Mouse (Mus musculus) ES-Bruce4 (cell line): ENCODE measurements at regions not wholly inside any gene's neighbourhood (a gene's known extent, or its start where the extent isn't known, plus 50 kb on each side); places are given as distances from the start of the nearest gene placed in this dataset.

Experiments used
- H3K27ac ChIP-seq: 2 replicates; pipeline ENCODE4 v1.5.1; 2012; ENCODE audit warnings: low read length, inconsistent platforms; ENCODE audit not compliant: insufficient read depth
- H3K27me3 ChIP-seq: 2 replicates; pipeline ENCODE4 v1.6.1; 2012; ENCODE audit warnings: mild to moderate bottlenecking, low read length, inconsistent platforms; ENCODE audit not compliant: control insufficient read depth, poor library complexity, insufficient read depth, severe bottlenecking
- H3K36me3 ChIP-seq: 2 replicates; pipeline ENCODE4 v1.6.1; 2012; ENCODE audit warnings: inconsistent platforms, mild to moderate bottlenecking, low read length, moderate library complexity; ENCODE audit not compliant: control insufficient read depth, poor library complexity, insufficient read depth, severe bottlenecking
- H3K4me1 ChIP-seq: one replicate; pipeline ENCODE4 v1.8.1; 2011; ENCODE audit warnings: low read length; ENCODE audit not compliant: control insufficient read depth, insufficient read depth
- H3K4me3 ChIP-seq: 2 replicates; pipeline ENCODE4 v1.5.1; 2011; ENCODE audit warnings: low read depth, mild to moderate bottlenecking, low read length
- H3K9ac ChIP-seq: 2 replicates; pipeline ENCODE4 v1.6.1; 2012; ENCODE audit warnings: low read depth, mild to moderate bottlenecking, inconsistent platforms; ENCODE audit not compliant: poor library complexity, severe bottlenecking
- H3K9me3 ChIP-seq: replicated peaks from 2 replicates; pipeline ENCODE4 v1.6.1; 2012; ENCODE audit warnings: mild to moderate bottlenecking, low read length, inconsistent platforms; ENCODE audit not compliant: control insufficient read depth, poor library complexity, insufficient read depth, severe bottlenecking
- CTCF ChIP-seq: IDR thresholded peaks from one replicate; pipeline ENCODE4 v1.8.1; 2011; ENCODE audit warnings: low read depth, low read length
- EP300 ChIP-seq: IDR thresholded peaks from 2 replicates; pipeline ENCODE4 v1.6.1; 2011; ENCODE audit warnings: low read depth, low read length; ENCODE audit not compliant: insufficient read depth
- POLR2A ChIP-seq: IDR thresholded peaks from one replicate; pipeline ENCODE4 v1.8.1; 2011; ENCODE audit warnings: low read length; ENCODE audit not compliant: insufficient read depth

DNA sequence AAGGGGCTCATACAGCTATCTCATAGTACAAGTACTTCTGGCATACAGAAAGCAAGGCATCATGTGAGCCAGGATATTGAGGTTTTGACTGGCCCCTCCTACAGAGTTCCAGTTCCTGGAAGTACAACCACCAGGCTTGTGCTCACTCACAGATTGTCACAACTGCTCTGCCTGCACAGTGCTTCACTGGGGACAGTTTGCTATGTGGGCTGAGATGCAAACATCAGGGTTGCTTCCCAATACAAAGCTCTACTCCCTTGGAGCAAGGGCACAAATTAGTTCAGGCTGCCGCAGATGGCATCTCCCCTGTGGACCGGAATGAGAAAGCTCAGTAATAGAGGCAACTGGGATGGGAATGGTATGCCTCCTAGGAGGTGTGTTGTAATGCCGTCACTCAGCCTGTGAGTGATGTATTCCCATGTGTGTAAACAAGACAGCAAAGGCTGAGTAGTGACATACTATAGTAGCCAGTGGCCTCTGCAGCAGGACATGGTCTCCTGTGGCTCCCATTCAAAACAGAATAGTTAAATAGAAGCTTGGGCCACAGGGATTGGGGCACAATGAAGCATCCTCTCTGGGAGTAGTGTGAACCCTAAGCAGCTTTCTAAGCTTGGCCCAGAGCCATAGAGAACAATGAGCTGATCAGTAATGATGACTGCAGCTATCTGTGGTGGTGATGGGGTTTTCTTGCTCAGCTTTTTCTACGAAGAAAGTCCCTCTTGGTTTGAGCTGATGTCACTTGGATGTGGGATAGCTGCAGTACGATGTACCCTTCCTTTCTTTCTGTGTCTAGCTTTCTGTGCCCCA lies 148.8 kb upstream of the Cd180 start:
- no peak overlapping the region for H3K9ac ChIP-seq
- H3K27ac ChIP-seq = no peak overlapping the region
- no peak overlapping the region for H3K4me3 ChIP-seq
- H3K4me1 ChIP-seq = no peaks in the 10 kb centered on the region
- H3K36me3 ChIP-seq = no peaks in the 10 kb centered on the region
- H3K27me3 ChIP-seq = no peaks in the 10 kb centered on the region
- TF ChIP-seq CTCF (no peak), POLR2A (no peak), EP300 (no peak)
- H3K9me3 ChIP-seq = no peaks in the 10 kb centered on the region

DNA sequence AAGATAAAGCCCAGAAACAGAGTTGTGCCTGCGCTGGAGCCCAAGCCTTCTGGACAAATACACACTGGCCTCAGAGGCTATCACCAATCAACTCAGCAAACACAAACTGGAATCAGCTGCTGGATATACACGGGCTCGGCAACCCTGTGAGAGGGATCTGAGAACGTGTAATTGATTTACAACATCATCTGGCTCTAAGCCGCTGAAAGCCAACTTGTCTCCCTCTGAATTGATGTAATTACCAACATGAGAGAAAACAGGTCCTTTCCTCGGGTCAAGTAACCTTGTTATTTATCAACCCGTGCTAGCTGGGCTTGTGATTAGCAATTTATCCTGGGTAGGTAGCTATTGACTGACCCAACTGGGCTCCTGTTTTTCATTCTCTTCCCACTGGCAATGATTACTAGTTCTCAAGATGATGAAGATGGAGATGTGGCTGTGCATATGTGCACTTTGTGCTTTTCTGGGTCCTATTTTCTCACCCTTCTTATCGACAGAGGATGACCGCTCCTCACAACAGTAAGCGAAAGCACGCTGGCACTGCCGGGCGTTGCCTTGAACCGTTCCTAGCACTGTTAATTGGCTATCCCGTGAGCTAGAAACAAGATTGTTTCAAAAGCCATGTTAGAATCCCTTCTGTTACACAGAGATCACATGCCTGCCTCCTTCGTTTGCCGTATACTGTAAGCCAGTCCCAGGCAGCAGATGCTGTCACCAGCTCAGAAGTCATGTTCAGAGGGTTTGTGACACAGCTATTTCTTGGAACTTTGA lies 147.3 kb upstream of the Cd180 start:
- no peak overlapping the region for H3K4me3 ChIP-seq
- H3K27me3 ChIP-seq = no peaks in the 10 kb centered on the region
- H3K9ac ChIP-seq = no peak overlapping the region
- no peaks in the 10 kb centered on the region for H3K36me3 ChIP-seq
- TF ChIP-seq CTCF (no peak), POLR2A (no peak), EP300 (no peak)
- H3K4me1 ChIP-seq = no peaks in the 10 kb centered on the region
- H3K9me3 ChIP-seq = no peaks in the 10 kb centered on the region
- no peak overlapping the region for H3K27ac ChIP-seq

DNA sequence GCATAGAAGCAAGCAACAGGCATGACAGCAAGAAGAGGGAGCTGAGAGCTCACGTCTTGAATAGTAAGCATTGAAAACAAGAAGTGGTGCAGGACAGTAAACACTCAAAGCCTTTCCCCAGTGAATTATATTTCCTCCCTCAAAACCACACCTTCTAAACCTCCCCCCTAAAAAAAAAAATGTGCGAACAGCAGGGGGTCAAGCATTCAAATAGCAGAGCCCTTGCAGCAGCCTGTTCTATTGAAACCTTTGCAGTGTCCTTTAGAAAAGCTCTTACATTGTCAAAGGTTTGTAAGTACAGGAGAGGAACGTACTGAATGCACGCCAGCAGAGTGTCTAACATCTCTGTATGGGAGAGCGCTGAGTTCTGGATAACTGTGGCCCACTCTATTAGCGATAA lies 145.1 kb upstream of the Cd180 start:
- Histone ChIP-seq H3K9me3 (no peaks in the 10 kb centered on the region), H3K27me3 (no peaks in the 10 kb centered on the region; the same call in 1 of the 2 replicates), H3K4me1 (no peaks in the 10 kb centered on the region), H3K4me3 (no peak overlapping the region), H3K36me3 (no peaks in the 10 kb centered on the region), H3K9ac (no peak overlapping the region), H3K27ac (no peak overlapping the region)
- no peak for TF ChIP-seq CTCF
- TF ChIP-seq EP300 = no peak
- TF ChIP-seq POLR2A = no peak

DNA sequence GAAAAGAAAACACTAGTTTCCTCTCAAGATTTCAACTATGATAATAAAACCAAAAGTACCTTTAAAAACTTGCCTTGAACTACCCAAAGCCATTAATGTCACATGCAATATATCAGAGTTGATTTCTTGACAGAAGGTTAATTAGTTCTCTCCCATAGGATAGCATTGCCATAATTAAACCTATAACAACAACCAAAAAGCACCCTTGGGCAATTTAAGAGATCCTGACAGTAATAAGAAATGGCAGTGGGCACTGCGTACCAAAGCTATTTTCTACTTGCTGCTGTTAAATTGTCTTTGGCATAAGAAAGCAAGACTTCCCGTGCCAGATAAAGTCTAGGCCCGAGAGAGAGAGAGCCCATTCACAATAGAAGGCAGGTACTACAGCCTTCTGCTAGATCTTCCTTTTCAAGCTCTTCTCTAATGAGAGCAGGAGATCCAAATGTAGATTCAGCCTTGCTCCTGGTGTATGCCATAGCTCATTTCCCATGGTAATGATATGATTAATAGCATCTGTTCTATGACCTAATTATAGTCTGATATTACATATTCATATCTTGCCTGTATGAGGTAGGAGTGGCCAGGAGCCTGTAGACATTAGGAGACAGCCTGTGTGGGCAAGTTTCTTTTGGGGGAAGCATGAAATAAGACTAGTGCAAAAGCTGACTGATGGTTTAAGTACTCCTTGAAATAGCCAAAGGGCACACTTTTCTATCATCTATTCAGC lies 126.3 kb upstream of the Cd180 start:
- no peak for TF ChIP-seq CTCF
- TF ChIP-seq POLR2A = no peak
- TF ChIP-seq EP300 = no peak
- Histone ChIP-seq H3K27me3 (no peaks in the 10 kb centered on the region), H3K36me3 (no peaks in the 10 kb centered on the region), H3K9me3 (no peaks in the 10 kb centered on the region), H3K27ac (no peak overlapping the region), H3K4me3 (no peak overlapping the region), H3K9ac (no peak overlapping the region), H3K4me1 (no peaks in the 10 kb centered on the region)

DNA sequence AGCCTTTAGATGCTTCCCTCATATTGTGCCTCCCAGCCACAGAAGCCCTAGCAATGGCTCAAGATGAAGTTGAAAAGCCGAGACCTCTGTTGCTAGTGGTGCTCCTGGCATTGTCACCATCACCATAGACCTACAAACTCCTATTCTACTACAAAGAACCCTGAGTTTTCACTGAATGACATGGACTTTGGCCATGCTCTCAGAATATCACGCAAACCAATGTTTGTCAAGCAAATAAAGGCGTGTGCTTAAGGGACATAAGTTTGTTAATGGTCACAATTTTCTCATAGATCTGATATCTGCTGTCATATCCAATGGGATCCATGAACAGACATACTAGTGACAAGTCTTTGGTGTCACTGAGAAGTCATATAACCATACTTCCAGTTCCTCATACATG lies 123.8 kb upstream of the Cd180 start:
- Histone ChIP-seq H3K4me3 (no peak overlapping the region), H3K9ac (no peak overlapping the region), H3K4me1 (no peaks in the 10 kb centered on the region), H3K9me3 (no peaks in the 10 kb centered on the region), H3K27ac (no peak overlapping the region), H3K36me3 (no peaks in the 10 kb centered on the region), H3K27me3 (no peaks in the 10 kb centered on the region)
- TF ChIP-seq EP300 (no peak), POLR2A (no peak), CTCF (no peak)

DNA sequence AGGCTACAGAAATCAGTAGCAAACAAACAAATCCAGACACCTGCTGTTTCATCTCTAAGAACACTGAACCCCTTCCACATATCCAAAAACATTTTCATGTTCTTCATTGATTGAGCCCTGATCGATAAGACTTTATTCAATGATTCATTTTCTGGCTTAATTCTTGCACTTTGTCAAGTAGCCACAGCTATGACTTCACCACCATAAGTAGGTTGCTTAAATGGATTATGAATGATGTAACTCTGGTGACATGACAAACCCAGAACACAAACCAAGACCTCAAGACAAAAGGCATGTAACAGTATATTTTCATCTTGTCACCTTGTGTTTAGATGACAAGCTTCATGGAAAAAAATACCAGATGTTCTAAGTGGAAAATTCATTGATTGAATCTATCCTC lies 123.1 kb upstream of the Cd180 start:
- Histone ChIP-seq H3K36me3 (no peaks in the 10 kb centered on the region), H3K4me3 (no peak overlapping the region), H3K9ac (no peak overlapping the region), H3K9me3 (no peaks in the 10 kb centered on the region), H3K27me3 (no peaks in the 10 kb centered on the region), H3K4me1 (no peaks in the 10 kb centered on the region), H3K27ac (no peak overlapping the region)
- TF ChIP-seq EP300 (no peak), POLR2A (no peak), CTCF (no peak)
